Mouse (Mus musculus): ENCODE results near the gene Ly6g6f. TPM values are rescaled to one million over a fixed set of nuclear protein-coding genes. Genes with fewer than 3 reads are reported as not detected.

The Ly6g6f gene
- total RNA-seq, 2 experiments from 2014 or later, result not detected

GRCm38 (mm10) chr17:35082841-35083576 is 2.4 kb downstream of the Ly6g6f start:
- intact Hi-C loops (cut with DNase I), result no loop called here
- no peak for DNase-seq

DNA sequence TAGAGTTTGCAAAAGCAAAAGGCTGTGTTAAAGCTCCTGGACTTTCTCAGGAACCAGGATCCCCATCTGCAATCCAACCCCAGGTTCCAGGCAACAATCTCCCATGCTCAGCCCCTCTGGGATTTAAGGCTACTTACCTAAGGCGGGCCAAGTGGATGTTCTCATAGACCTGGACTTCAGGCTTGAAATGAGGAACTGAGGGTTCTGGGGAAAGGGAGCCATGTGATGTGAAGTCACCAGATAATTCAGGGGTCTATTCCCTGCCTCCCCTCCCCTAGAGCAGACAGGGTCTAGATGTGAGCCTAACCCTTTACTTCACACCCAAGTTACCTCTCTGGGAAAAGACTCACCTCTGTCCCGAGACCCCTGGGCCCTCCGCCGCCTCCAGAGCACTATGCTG is 4.7 kb downstream of the Ly6g6f start:
- intact Hi-C loops (cut with DNase I), result no loop called here
- no peak for DNase-seq

DNA sequence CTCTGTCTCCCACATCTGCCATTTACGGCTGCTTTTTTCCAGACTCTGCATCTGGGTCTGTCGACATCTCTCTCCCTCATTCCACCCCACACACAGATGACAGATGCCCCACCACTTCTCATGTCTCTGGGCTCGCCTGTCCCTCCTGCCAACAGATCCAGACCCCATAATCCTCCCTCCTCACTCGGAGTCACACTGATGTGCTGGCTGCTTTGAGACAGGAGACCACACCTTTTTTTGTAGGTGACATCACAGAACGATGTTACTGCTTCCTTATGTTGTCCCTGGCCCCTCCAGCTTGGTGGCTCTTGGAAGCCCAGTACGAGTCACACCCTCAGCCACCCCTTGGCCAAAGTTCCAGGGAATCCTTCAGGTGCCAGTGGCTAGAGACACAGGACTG is 5.2 kb downstream of the Ly6g6f start:
- no peak for DNase-seq
- intact Hi-C loops (cut with DNase I), result no loop called here

GRCm38 (mm10) chr17:35079778-35080177 is 5.6 kb downstream of the Ly6g6f start:
- intact Hi-C loops (cut with DNase I), result no loop called here

DNA sequence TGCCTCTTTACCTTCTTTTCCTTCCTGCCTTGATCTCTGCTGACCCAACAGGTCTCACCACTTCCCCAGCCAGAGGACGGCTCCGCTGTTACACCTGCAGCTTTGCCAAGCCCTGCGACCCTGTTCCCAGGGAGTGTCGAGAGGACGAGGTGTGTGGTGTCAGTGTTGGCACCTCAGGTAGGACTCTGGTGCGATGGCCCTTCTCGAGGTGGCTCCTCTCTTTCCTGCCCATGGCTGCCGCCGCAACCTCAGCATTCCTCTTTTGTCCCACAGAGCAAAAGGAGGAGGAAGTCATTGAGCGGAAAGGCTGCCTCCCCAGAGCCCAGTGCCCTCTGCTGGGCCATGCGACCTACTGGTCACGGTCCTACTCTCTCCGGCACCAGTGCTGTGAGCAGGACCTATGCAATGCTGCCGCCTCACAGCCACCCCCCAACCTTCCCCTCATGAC is 7.6 kb downstream of the Ly6g6f start, which contains the start of gene Ly6g6d:
Ly6g6d (minus strand) TSS at position 280 of the 448 bp plus-strand sequence.
- intact Hi-C loops (cut with DNase I), result loop anchor here (1.0 kb wide), 1 partner anchor 57 kb away; no protein-coding TSS in a partner anchor
- DNase-seq, result peak; percentile 55 to 67

More at GRCm38 (mm10) chr17:35079778-35080177, 5.6 kb downstream of the Ly6g6f start:
- peak in 1 of 2 experiments; percentile 20 for DNase-seq

- no peak for DNase-seq
- intact Hi-C loops (cut with DNase I), result no loop called here
Measured at GRCm38 (mm10) chr17:35077285-35077684, 8.1 kb downstream of the Ly6g6f start.

GRCm38 (mm10) chr17:35076507-35077176 is 8.8 kb downstream of the Ly6g6f start, which contains the start of gene Ly6g6e:
Ly6g6e (plus strand) TSS chr17:35076902.
- intact Hi-C loops (cut with DNase I), result no loop called here
- DNase-seq, result no peak

DNA sequence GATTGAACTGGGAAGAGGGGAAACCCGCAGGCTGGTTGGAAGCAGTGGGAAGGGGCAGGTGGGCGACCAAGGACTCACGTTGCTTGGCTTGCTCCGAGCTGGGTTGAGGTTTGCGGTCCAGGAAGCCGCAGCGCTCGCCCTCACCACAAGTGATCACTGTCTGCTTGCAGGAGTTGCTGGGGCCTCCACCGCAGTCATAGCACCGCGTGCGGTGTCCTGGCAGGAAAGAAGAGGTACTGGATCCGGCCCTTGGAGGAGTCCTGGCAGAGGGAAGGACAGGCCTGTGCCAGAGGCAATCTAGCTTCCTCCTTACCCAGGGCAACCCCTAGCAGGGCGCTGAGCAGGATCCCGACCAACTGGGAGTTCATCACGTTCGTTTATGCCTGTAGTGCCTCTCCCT is 11.3 kb downstream of the Ly6g6f start:
- no peak for DNase-seq
- intact Hi-C loops (cut with DNase I), result no loop called here

DNA sequence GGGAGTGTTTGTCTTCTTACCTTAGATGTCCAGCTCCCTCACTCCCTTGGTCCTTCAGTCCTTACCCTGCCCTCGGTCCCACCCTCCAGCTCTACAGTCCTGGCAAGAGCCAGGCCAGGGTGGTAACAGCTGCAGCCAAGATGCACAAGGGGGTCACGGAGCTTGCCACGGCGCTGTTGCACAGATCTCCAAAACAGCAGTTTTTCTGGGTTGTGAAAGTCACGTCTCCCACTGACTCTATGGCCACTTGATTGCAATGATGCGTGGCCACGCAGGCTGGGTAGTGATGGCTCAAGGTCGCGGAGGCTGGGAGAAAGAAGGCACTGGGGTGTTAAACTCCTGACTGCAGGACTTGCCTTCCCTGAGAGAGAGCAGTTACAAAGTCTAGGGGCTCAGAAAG is 14.0 kb downstream of the Ly6g6f start:
- DNase-seq, result no peak
- intact Hi-C loops (cut with DNase I), result no loop called here

DNA sequence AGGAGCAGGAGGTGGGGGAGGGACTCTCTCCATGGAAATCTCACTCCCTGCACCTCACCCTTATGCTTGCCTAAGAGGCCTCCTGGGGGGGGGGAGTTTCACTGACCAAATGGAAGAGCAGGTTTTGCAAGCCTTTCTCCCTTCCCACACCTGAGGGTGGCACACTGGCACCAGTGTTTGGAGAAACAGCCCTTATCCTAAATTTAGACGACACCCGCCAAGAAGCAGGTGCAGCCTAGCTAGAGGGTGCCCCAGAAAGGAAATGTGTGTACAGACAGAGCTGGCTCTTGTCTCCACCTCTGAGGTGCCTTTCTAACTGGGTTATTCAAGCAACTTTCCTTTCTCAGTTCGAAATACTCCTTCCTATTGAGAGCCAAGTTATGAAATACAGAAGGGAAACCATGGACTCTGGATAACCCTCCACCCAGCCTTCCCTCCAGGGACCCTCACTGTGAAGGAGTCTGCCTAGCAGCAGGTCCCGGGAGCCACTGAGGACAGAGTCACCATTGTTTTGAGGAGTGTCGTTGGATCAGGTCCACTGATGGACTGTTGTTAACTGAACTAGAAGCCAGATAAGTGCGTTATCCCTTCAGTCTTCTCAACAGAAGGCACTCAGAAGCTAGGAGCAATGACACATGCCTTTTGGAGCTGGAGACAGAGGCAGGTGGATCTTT is 14.7 kb downstream of the Ly6g6f start:
- intact Hi-C loops (cut with DNase I), result no loop called here
- no peak for DNase-seq

- intact Hi-C loops (cut with DNase I), result no loop called here
- no peak for DNase-seq
Measured at GRCm38 (mm10) chr17:35068213-35068914, 17.0 kb downstream of the Ly6g6f start.

DNA sequence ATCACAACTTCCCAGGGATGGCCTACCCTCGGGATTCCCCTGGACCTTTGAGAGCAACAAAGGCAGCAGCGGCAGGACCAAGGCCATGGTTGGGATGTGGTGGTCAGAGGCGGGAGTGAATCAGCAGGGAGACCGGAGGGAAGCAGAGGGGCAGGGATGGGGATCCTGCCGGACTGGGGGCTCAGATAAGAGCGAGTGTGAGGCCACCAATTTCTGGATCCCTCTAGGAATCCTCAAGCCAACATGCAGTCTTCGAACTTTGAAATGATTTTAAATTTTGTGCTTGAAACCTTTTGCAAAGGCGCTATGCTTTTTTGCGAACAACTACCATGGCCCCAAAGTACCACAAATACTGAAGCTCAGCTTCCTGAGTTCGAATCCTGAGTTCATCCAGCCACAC is 19.3 kb downstream of the Ly6g6f start, which contains the start of gene Mpig6b:
Mpig6b (minus strand) TSS at position 101 of the 400 bp plus-strand sequence.
- intact Hi-C loops (cut with DNase I), result no loop called here
- DNase-seq, result no peak

- DNase-seq, result peak in 1 of 2 experiments; percentile 43
- intact Hi-C loops (cut with DNase I), result no loop called here
Measured at GRCm38 (mm10) chr17:35064951-35065947, 20.2 kb downstream of the Ly6g6f start, which contains the start of gene Ly6g6c. Ly6g6c (plus strand) TSS chr17:35065388.

- no peak for DNase-seq
- intact Hi-C loops (cut with DNase I), result no loop called here
Measured at GRCm38 (mm10) chr17:35064378-35064877, 21.0 kb downstream of the Ly6g6f start.

GRCm38 (mm10) chr17:35063466-35063865 is 21.9 kb downstream of the Ly6g6f start:
- intact Hi-C loops (cut with DNase I), result no loop called here
- peak in 1 of 2 experiments; percentile 32 for DNase-seq

- DNase-seq, result no peak
- intact Hi-C loops (cut with DNase I), result no loop called here
Measured at GRCm38 (mm10) chr17:35061299-35061698, 24.1 kb downstream of the Ly6g6f start.

DNA sequence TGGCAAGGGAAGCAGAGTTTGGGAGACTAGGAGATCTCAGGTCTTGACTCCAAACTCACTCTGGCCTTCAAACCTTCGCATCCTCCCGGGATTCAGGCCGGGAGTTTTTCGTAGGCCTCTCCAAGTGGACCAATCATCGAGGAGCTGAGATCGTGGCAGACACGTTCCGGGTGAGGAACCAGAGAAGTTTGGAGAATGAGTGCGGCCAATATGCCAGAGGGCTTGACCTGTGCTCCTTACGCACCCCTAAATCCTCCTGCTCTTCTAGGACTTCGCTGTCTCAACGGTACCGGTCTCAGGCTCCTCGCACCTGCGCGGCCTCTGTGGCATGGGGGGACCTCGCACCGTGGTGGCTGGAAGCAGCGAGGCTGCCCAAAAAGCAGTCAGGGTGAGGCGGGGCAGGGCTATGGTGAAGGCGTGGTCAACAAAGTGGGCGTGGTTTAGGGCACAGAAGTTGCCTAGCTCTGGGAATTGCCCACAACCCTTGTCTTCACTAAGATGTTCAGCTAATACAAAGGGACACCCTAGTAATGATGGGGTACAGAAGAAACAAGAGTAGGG is 24.6 kb downstream of the Ly6g6f start:
- DNase-seq, result peak in 1 of 2 experiments; percentile 26
- intact Hi-C loops (cut with DNase I), result no loop called here

DNA sequence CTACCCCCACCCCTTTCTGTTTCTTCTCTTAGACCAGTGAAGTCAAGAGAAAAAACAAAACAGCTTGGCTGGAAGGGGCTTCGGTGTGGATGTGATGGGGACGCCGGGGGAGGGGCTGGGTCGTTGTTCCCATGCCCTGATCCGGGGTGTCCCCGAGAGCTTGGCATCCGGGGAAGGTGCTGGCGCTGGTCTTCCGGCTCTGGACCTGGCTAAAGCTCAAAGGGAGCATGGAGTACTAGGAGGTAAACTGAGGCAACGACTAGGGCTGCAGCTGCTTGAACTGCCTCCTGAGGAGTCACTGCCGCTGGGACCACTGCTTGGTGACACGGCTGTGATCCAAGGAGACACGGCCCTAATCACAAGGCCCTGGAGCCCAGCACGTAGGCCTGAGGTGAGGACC is 25.3 kb downstream of the Ly6g6f start:
- intact Hi-C loops (cut with DNase I), result no loop called here
- DNase-seq, result no peak
